Mouse (Mus musculus): ENCODE measurements at regions not wholly inside any gene's neighbourhood (a gene's known extent, or its start where the extent isn't known, plus 50 kb on each side); places are given as distances from the start of the nearest gene placed in this dataset.

- TF ChIP-seq CTCF (IDR thresholded peaks at IDR 0.05) (no peak), EP300 (IDR thresholded peaks at IDR 0.05) (no peak)
These were observed 166.1 kb upstream of the Cnksr2 start for GRCm38 (mm10) chrX:158209167-158209566.
